Mouse (Mus musculus): ENCODE results near the gene Bicdl2. TPM values are rescaled to one million over a fixed set of nuclear protein-coding genes. Genes with fewer than 3 reads are reported as not detected.
A peak's percentile ranks its signal among the peaks of the same experiment; 100 is the strongest.

The Bicdl2 gene
- polyA plus RNA-seq, 1 experiment from 2014 or later = not detected

DNA sequence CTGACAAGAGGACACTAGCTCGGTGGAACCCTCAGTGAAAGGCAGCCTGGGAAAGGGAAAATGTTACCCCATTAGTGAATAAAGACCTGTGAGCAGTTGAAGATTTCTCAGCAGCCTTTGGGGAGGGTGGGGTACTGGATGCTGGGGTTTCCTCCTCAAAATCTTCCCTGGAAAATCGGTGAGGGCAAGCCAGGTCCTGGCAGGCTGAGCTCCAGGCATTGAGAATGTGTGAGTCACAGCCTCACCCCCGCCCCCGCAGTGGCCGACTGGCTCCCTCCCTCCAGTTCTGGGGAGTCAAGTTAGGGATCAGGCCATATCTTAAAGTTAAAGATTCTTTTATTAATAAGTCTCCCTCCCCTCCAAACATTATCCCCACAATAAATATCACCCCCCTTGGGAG lies 14.8 kb downstream of the Bicdl2 start:
- H3K4me2 ChIP-seq = peak overlapping the region; percentile 95
- peaks cover 45% of the 10 kb centered on the region for H3K27me3 ChIP-seq (replicated peaks)
- WGBS = 51% methylated on average over 5 of the region's 5 CpGs

DNA sequence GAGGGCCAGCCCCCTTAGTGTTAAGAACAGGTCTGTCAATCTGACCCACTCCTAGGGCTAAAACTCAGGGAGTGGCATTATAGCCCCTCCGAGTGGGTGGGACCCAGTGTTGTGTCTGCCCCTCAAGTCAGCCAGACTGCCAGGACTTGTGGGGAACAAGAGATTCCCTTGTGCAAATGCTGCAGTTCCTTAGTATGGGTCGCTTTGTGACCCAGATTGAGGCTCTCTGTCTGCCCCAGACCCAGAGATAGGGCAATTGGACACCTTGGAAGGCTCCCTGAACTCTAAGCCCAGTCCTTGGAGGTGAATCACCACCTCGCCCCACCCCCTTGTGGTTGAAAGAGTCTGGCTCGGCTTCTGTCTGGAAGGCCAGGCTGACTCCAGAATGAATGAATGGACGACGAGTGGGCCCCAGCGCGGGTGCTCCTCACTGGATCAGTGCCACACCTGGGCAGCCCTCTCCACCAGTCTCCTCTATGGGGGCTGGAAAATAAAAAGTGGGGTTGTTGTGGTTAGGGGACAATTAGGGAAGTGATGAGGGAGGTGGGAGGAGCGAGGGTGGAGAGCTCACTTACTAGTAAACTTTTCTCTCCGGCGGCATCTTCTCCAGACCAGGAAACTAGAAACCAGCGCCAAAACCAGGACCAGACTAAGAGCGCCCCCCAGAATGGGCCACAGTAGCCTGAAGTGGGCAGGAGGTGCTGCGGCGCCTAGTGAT lies 15.4 kb downstream of the Bicdl2 start:
- no peak overlapping the region for H3K27ac ChIP-seq (replicated peaks)
- no peaks in the 10 kb centered on the region for H3K9me3 ChIP-seq (replicated peaks)
- peaks cover 57% of the 10 kb centered on the region for H3K4me1 ChIP-seq
- no peaks in the 10 kb centered on the region for H3K36me3 ChIP-seq
- 10% methylated on average over 15 of the region's 15 CpGs for WGBS
- ATAC-seq (ENCODE audit: low FRiP score) = no peak
- H3K4me3 ChIP-seq (replicated peaks) = peak overlapping the region; percentile 53
- peak overlapping the region; percentile 95 for H3K4me2 ChIP-seq
- H3K27me3 ChIP-seq (replicated peaks) = peaks cover 51% of the 10 kb centered on the region
- H3K9ac ChIP-seq (replicated peaks) = 0 out of 2 replicates have a peak overlapping the region, but pooled peaks have one; percentile 57

More for the DNA sequence above, 14.8 kb downstream of the Bicdl2 start:
- no peak overlapping the region for H3K9ac ChIP-seq (replicated peaks)
- peaks cover 57% of the 10 kb centered on the region for H3K4me1 ChIP-seq
- H3K9me3 ChIP-seq (replicated peaks) = no peaks in the 10 kb centered on the region
- 0 out of 2 replicates have a peak overlapping the region, but pooled peaks have one; percentile 69 for H3K4me3 ChIP-seq (replicated peaks)
- ATAC-seq (ENCODE audit: low FRiP score) = no peak
- no peak overlapping the region for H3K27ac ChIP-seq (replicated peaks)
- peaks cover 2% of the 10 kb centered on the region; the same call in 1 of the 2 replicates for H3K36me3 ChIP-seq

DNA sequence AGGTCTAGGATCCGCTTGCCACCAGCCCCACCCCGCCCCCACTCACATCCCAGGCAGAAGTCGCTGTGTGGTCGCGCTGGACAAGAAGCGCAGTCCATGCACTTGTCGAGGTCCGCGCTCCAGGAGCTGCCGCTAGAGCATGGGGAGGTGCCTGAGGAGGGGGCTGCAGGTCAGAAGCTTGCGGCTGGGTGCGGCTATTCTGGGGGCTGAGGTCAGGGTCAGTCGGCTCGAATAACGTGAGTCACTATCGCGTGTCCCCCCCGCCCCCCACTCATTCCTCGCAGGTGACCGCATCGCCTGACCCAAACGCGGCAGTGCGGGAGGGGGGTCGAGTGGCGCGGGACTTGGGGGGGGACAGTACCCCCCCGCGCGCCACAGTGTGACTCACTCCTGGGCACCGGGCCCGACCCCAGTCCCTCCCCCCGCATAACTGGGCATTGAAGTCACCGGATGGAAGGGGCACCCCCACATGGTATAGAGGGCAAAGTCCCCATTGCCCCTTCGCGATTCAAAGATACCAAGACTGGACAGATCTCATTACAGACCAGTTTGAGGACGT lies 16.2 kb downstream of the Bicdl2 start:
- Histone ChIP-seq H3K9me3 (replicated peaks) (no peaks in the 10 kb centered on the region), H3K4me1 (peaks cover 57% of the 10 kb centered on the region), H3K27ac (replicated peaks) (no peak overlapping the region), H3K36me3 (no peaks in the 10 kb centered on the region), H3K27me3 (replicated peaks) (peaks cover 59% of the 10 kb centered on the region), H3K4me3 (replicated peaks) (peak overlapping the region; percentile 53), H3K4me2 (peak overlapping the region; percentile 95), H3K9ac (replicated peaks) (peak overlapping the region; percentile 57)
- under 1% methylated on average over 35 of the region's 37 CpGs for WGBS
- ATAC-seq (ENCODE audit: low FRiP score) = no peak

DNA sequence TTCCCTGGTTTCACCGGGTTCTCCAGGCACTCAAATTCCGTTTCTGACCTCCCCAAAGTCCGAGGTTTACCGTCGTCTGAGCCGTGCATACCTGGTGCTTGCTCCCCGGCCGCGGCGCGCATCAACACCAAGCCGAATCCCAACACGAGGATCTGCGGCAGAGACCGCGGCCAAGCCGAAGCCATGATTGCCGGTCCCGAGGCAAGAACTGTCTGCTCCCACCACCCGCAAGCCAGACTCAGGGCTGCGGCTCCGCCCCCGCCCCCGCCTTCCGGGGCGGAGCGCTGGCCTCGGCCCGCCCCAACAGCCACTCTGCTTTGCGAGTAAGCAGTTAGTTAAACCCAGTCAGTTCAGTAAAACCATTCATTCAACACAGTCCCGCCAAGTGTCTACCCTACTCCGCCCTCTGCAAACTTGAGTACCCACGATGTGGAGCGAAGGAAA lies 17.0 kb downstream of the Bicdl2 start, which contains the start of gene Tnfrsf12a:
TSS of gene Tnfrsf12a (minus strand) at position 233 of the 444 bp plus-strand sequence.
- peak within 1 kb of the TSS; percentile 53 for H3K4me3 ChIP-seq (replicated peaks)
- peaks cover 54% of the 10 kb centered on the region for H3K4me1 ChIP-seq
- ATAC-seq (ENCODE audit: low FRiP score) = peak; percentile 21; the same call in 1 of the 2 replicates
- H3K27ac ChIP-seq (replicated peaks) = no peak within 1 kb of the TSS
- peaks cover 66% of the 10 kb centered on the region for H3K27me3 ChIP-seq (replicated peaks)
- no peaks in the 10 kb centered on the region for H3K36me3 ChIP-seq
- under 1% methylated on average over 34 of the region's 34 CpGs for WGBS
- peak within 1 kb of the TSS; percentile 57 for H3K9ac ChIP-seq (replicated peaks)
- peak within 1 kb of the TSS; percentile 95 for H3K4me2 ChIP-seq
- no peaks in the 10 kb centered on the region for H3K9me3 ChIP-seq (replicated peaks)

DNA sequence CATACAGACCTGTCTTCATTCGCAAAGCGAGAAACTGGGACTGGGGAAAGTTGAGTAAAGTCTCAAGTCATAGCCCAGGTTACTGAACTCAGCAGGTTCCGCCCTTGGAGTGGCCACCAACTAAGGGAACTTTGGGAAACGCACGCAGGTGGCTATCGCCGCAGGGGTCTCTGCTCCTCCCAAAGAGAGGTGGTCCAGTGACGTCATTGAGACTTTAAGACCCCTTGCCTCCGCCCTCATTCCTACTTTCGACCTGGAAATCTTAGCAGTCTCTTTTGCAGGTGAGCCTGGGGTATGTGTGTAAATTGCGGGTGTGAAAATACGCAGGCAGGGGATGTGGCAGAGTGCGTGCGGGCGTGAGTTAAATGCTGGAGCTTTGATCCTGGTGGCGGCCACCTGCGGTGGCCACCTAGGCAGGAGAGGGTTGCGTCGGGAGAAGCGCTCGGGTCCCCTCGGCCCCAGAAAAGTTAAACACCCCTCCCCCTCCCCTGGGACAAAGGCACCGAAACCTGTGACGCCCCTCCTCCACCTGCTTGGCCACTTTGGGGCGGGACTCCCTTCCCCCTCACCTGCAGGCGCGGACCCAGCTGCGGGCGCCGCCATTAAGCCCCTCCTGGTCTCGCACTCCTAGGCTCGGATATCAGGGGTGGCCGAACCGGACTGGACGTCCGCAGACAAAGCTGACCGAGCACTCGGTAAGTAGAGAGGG lies 19.0 kb downstream of the Bicdl2 start, which contains the start of gene Cldn6:
TSS of gene Cldn6 (plus strand) at position 123 of the 709 bp plus-strand sequence.
- Histone ChIP-seq H3K27me3 (replicated peaks) (peaks cover 86% of the 10 kb centered on the region), H3K27ac (replicated peaks) (no peak within 1 kb of the TSS), H3K4me1 (peaks cover 46% of the 10 kb centered on the region), H3K4me3 (replicated peaks) (0 out of 2 replicates have a peak within 1 kb of the TSS, but pooled peaks have one; percentile 0), H3K4me2 (peak within 1 kb of the TSS; percentile 11), H3K36me3 (no peaks in the 10 kb centered on the region), H3K9ac (replicated peaks) (no peak within 1 kb of the TSS), H3K9me3 (replicated peaks) (no peaks in the 10 kb centered on the region)
- ATAC-seq (ENCODE audit: low FRiP score) = no peak
- WGBS = 3% methylated on average over 38 of the region's 38 CpGs

DNA sequence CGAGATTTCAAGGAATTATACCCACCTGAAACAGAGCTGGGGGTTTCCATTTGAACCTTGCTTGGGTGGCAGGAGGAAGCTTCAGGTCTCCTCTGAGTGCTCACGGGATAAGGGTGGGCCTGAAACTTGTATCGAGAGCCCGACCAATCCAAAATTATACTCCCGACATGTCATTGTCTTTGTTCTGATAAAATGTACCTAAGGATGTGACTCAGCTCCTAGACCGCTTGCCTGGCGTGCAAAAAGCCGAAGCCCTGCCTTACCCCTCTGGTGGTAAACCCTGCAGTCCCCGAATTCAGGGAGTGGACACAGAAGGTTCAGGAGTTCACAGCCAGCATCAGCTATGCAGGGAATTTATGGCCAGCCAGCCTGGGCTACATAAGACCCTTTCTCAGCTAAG lies 20.0 kb downstream of the Bicdl2 start:
- peaks cover 35% of the 10 kb centered on the region for H3K4me1 ChIP-seq
- H3K36me3 ChIP-seq = no peaks in the 10 kb centered on the region
- no peak overlapping the region for H3K4me2 ChIP-seq
- no peak for ATAC-seq (ENCODE audit: low FRiP score)
- H3K9me3 ChIP-seq (replicated peaks) = no peaks in the 10 kb centered on the region
- no peak overlapping the region for H3K9ac ChIP-seq (replicated peaks)
- no peak overlapping the region for H3K4me3 ChIP-seq (replicated peaks)
- WGBS = 66% methylated on average over 9 of the region's 9 CpGs
- H3K27ac ChIP-seq (replicated peaks) = no peak overlapping the region
- H3K27me3 ChIP-seq (replicated peaks) = peaks cover 89% of the 10 kb centered on the region

DNA sequence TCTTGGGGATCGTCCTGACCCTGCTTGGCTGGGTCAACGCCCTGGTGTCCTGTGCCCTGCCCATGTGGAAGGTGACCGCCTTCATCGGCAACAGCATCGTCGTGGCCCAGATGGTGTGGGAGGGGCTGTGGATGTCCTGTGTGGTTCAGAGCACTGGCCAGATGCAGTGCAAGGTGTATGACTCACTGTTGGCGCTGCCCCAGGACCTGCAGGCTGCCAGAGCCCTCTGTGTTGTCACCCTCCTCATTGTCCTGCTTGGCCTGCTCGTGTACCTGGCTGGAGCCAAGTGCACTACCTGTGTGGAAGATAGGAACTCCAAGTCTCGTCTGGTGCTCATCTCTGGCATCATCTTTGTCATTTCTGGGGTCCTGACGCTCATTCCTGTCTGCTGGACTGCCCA lies 20.8 kb downstream of the Bicdl2 start:
- no peak overlapping the region for H3K27ac ChIP-seq (replicated peaks)
- 77% methylated on average over 10 of the region's 10 CpGs for WGBS
- H3K36me3 ChIP-seq = no peaks in the 10 kb centered on the region
- ATAC-seq (ENCODE audit: low FRiP score) = no peak
- H3K4me2 ChIP-seq = no peak overlapping the region
- H3K4me1 ChIP-seq = peaks cover 28% of the 10 kb centered on the region
- peaks cover 83% of the 10 kb centered on the region for H3K27me3 ChIP-seq (replicated peaks)
- H3K9ac ChIP-seq (replicated peaks) = no peak overlapping the region
- no peak overlapping the region for H3K4me3 ChIP-seq (replicated peaks)
- H3K9me3 ChIP-seq (replicated peaks) = no peaks in the 10 kb centered on the region

DNA sequence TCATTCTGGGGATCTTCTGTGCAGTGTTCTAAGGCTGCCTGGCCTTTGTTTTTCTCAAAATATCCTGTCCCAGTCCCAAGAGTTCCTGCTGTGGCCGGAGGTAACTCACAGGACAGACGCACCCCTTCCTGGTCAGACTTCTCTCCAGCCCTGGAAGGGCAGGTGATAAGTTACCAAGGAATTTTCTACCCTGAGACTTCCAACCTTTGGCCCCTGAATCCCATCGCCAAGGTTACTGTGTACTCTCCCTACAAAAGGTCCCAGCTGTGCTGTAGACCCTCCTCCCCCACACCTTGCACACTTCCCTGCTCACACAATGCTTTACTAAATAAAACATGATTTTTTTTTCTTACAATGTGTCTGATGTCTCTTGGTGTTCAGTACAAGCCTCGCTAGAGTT lies 21.8 kb downstream of the Bicdl2 start:
- no peak for ATAC-seq (ENCODE audit: low FRiP score)
- no peak overlapping the region for H3K9ac ChIP-seq (replicated peaks)
- H3K9me3 ChIP-seq (replicated peaks) = no peaks in the 10 kb centered on the region
- H3K36me3 ChIP-seq = no peaks in the 10 kb centered on the region
- H3K4me3 ChIP-seq (replicated peaks) = no peak overlapping the region
- H3K27me3 ChIP-seq (replicated peaks) = peaks cover 75% of the 10 kb centered on the region
- no peak overlapping the region for H3K4me2 ChIP-seq
- H3K27ac ChIP-seq (replicated peaks) = no peak overlapping the region
- WGBS = 65% methylated on average over 4 of the region's 4 CpGs
- H3K4me1 ChIP-seq = peaks cover 18% of the 10 kb centered on the region

DNA sequence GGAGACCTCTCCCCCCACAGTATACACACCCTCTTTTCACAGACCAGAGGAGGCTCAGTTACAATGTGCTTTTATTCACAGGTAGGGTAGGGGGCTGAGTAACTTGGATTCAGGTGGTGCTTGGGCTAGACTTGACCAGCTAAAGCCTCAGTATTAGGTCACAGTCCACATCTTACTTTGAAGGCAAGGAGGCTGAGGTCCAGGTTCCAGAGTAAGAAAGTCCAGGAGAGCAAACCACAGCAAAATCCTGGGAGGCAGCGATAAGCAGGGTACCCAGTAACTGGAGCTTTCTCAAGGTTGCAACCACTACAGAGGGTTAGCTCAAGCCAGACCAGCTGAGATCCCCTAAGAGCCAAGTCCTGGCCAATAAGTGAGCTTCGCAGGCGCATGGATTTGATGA lies 22.2 kb downstream of the Bicdl2 start:
- WGBS = 65% methylated on average over 3 of the region's 3 CpGs
- Histone ChIP-seq H3K36me3 (no peaks in the 10 kb centered on the region), H3K27me3 (replicated peaks) (peaks cover 74% of the 10 kb centered on the region)

DNA sequence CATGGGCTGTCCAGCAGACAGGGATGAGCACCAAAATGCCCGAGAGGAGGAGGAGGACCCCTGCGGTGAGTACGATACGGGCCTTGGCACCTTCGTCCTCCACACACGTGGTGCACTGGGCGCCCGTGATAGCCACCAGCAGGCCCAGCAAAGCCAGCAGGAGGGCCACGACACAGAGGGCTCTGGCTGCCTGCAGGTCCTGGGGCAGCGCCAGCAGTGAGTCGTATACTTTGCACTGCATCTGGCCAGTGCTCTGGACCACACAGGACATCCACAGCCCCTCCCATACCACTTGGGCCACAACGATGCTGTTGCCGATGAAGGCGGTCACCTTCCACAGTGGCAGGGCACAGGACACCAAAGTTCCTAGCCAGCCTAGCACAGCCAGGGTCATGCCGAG lies 22.9 kb downstream of the Bicdl2 start:
- Histone ChIP-seq H3K27ac (replicated peaks) (no peak overlapping the region), H3K36me3 (no peaks in the 10 kb centered on the region), H3K9me3 (replicated peaks) (no peaks in the 10 kb centered on the region), H3K9ac (replicated peaks) (no peak overlapping the region), H3K4me3 (replicated peaks) (no peak overlapping the region), H3K27me3 (replicated peaks) (peaks cover 68% of the 10 kb centered on the region), H3K4me1 (peaks cover 11% of the 10 kb centered on the region), H3K4me2 (no peak overlapping the region)
- WGBS = 16% methylated on average over 15 of the region's 15 CpGs
- 0 out of 2 replicates have a peak, but pooled peaks have one; percentile 35 for ATAC-seq (ENCODE audit: low FRiP score)

More for the DNA sequence above, 22.2 kb downstream of the Bicdl2 start:
- H3K4me2 ChIP-seq = no peak overlapping the region
- H3K4me3 ChIP-seq (replicated peaks) = no peak overlapping the region
- H3K4me1 ChIP-seq = peaks cover 13% of the 10 kb centered on the region
- no peaks in the 10 kb centered on the region for H3K9me3 ChIP-seq (replicated peaks)
- H3K27ac ChIP-seq (replicated peaks) = no peak overlapping the region
- no peak overlapping the region for H3K9ac ChIP-seq (replicated peaks)
- no peak for ATAC-seq (ENCODE audit: low FRiP score)

DNA sequence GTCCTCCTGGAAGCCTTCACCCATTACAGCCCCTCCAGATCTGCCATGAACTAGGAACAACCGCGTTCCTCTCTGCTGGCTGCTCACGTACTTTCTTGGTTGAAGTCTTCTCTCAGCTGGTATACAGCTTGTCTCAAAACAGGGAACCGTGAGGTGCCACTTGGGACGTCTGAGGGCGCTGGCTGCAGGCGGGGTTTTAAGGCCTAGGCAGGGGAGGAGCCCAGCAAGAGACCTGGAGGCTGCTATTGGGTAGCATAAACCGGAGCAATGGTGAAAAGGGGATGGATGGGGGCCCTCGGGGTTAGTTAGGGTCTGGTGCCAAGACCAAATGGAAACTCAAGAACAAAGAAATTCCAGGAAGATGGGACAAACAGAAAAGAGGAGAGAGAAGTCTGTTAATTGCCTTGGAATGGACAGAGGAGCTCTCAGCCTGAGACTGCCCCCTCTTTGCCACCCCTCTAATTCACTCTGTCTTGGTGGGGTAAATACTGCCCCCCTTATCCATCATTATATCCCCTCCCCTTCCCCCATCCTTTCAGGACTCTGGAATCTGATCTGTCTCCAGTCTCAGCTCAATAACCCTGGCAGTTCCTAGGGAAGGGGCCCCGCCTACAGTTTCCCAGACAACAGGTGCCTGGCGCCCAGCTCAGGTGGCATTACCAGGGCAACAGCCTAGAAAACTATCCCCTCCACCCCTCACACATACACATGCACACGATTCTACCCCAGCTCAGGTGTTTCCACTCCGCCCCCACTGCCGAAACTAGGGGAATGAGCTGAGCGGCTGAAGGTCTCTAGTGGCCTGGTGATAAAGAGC lies 23.8 kb downstream of the Bicdl2 start, which contains the start of gene Cldn9:
TSS of gene Cldn9 (minus strand) at position 171 of the 817 bp plus-strand sequence.
- ATAC-seq (ENCODE audit: low FRiP score) = no peak
- H3K27ac ChIP-seq (replicated peaks) = no peak within 1 kb of the TSS
- no peaks in the 10 kb centered on the region for H3K36me3 ChIP-seq
- no peak within 1 kb of the TSS for H3K9ac ChIP-seq (replicated peaks)
- H3K4me1 ChIP-seq = peaks cover 11% of the 10 kb centered on the region
- H3K27me3 ChIP-seq (replicated peaks) = peaks cover 60% of the 10 kb centered on the region
- H3K4me3 ChIP-seq (replicated peaks) = no peak within 1 kb of the TSS
- 12% methylated on average over 15 of the region's 15 CpGs for WGBS
- H3K9me3 ChIP-seq (replicated peaks) = no peaks in the 10 kb centered on the region
- no peak within 1 kb of the TSS for H3K4me2 ChIP-seq
